Mouse (Mus musculus) small intestine, adult 2 months (tissue): Measurements from ENCODE around the gene Ippk.

ENCODE experiments used
- CTCF ChIP-seq: fragments of 200-500 bp; IDR thresholded peaks from 2 replicates; pipeline ENCODE4 v1.5.1; 2012; ENCODE audit warnings: low read depth, mild to moderate bottlenecking, control low read depth, inconsistent platforms, low read length, moderate library complexity, mixed read lengths; ENCODE audit not compliant: insufficient replicate concordance, insufficient read length; ENCODE audit errors: extremely low read depth
- POLR2A ChIP-seq: fragments of 200-500 bp; IDR thresholded peaks from 2 replicates; pipeline ENCODE4 v1.6.1; 2012; ENCODE audit warnings: low read depth, mild to moderate bottlenecking, control low read depth, inconsistent platforms, low read length, moderate library complexity

DNA sequence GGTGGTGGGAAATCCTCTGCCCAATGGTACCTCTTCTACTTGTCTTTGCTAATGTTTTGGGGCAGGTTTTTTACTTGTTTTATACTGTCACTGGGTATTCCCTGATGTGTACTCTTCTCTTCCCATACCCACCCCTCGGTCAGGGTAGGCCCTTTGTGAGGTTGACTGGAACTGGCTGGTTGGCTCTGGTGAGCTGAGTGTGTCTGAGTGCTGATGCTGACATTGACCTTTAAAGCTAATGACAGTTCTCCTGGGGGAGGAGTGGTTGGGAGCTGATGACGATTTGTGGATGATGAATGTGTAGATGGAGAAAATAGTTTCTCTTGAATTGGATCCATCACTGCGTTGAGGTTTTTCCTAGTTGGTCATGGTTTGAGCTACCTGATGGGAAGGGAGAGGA lies 5.7 kb downstream of the Ippk start:
- no peak for TF ChIP-seq POLR2A
- no peak for TF ChIP-seq CTCF
